Mouse (Mus musculus) neural tube, embryonic 13.5 days (tissue): ENCODE measurements at regions not wholly inside any gene's neighbourhood (a gene's known extent, or its start where the extent isn't known, plus 50 kb on each side); places are given as distances from the start of the nearest gene placed in this dataset.

Experiments
- ATAC-seq: fragments of 200-750 bp; cut with Nextera tagmentation; 2 replicates; pipeline ENCODE4 v1.8.0; 2017; ENCODE audit warnings: low read depth, mild to moderate bottlenecking, moderate TSS enrichment, moderate library complexity
- H3K27ac ChIP-seq: fragments of 300-500 bp; sonication (generic); replicated peaks from 2 replicates; pipeline ENCODE4 v1.5.1; 2015; ENCODE audit warnings: moderate library complexity, mild to moderate bottlenecking, inconsistent platforms
- H3K27me3 ChIP-seq: fragments of 300-500 bp; sonication (generic); 2 replicates; pipeline ENCODE4 v1.6.1; 2015; ENCODE audit warnings: mild to moderate bottlenecking, inconsistent platforms
- H3K36me3 ChIP-seq: fragments of 300-500 bp; sonication (generic); 2 replicates; pipeline ENCODE4 v1.6.1; 2015; ENCODE audit warnings: mild to moderate bottlenecking, inconsistent platforms
- H3K4me1 ChIP-seq: fragments of 300-500 bp; sonication (generic); replicated peaks from 2 replicates; pipeline ENCODE4 v1.6.1; 2015; ENCODE audit warnings: inconsistent platforms
- H3K4me2 ChIP-seq: fragments of 300-500 bp; sonication (generic); 2 replicates; pipeline ENCODE4 v1.6.1; 2015; ENCODE audit warnings: inconsistent platforms, mild to moderate bottlenecking, moderate library complexity
- H3K4me3 ChIP-seq: fragments of 300-500 bp; sonication (generic); 2 replicates; pipeline ENCODE4 v1.5.1; 2015; ENCODE audit warnings: mild to moderate bottlenecking, inconsistent platforms
- H3K9ac ChIP-seq: fragments of 300-500 bp; sonication (generic); 2 replicates; pipeline ENCODE4 v1.6.1; 2015; ENCODE audit warnings: moderate library complexity, mild to moderate bottlenecking, inconsistent platforms
- H3K9me3 ChIP-seq: fragments of 300-500 bp; sonication (generic); 2 replicates; pipeline ENCODE4 v1.6.1; 2016; ENCODE audit warnings: inconsistent platforms
- WGBS: fragments of 180-500 bp; shearing (Covaris S2); methylation state at CpG from one replicate; pipeline ENCODE4 v1.1.7; 2015; 5-methylcytosine and 5-hydroxymethylcytosine counted together

DNA sequence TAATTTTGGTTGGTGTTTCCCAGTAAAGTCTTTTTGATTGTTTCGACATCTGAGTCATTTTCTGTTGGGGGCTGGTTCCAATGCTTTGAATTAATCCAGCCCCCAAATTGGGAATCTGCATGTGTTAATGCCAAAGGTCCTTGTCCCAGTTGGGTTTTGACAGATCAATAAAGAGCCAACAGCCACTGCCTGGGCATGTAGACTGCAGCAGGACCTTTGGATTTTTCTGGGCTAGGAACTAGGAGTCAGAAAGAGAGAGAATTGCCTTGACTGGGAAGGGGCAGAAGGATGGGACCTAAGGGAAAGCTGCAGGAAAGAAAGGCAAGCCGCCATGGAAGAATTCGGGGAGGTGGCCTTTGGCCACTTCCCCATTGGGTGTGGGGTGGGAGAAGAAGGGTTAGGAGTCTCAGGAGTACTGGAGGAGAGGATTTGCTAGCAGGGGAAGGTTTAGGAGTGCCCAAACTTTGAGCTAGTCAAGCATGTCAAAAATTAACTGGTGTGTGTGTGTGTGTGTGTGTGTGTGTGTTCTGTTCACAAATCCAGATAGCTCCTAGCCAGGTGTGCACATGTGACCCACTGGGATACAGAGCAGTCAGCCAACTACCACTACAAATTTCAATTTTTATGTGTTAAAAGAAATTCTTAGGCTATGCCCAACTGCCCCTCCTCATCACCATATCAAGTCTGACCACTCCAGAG is 51.0 kb upstream of the Pde7b start:
- ATAC-seq: no peak
- H3K4me1 ChIP-seq: no peaks in the 10 kb centered on the region
- no peaks in the 10 kb centered on the region for H3K9me3 ChIP-seq
- no peaks in the 10 kb centered on the region for H3K36me3 ChIP-seq
- no peak overlapping the region for H3K4me2 ChIP-seq
- no peak overlapping the region for H3K9ac ChIP-seq
- H3K27ac ChIP-seq: no peak overlapping the region
- no peak overlapping the region for H3K4me3 ChIP-seq
- no peaks in the 10 kb centered on the region for H3K27me3 ChIP-seq
- 90% methylated on average over 3 of the region's 3 CpGs for WGBS
